Mouse (Mus musculus) small intestine, adult 2 months (tissue): ENCODE data around the gene Drosha.

ENCODE experiments used
- CTCF ChIP-seq: fragments of 200-500 bp; IDR thresholded peaks from 2 replicates; pipeline ENCODE4 v1.5.1; 2012; ENCODE audit warnings: low read depth, mild to moderate bottlenecking, control low read depth, inconsistent platforms, low read length, moderate library complexity, mixed read lengths; ENCODE audit not compliant: insufficient replicate concordance, insufficient read length; ENCODE audit errors: extremely low read depth
- POLR2A ChIP-seq: fragments of 200-500 bp; IDR thresholded peaks from 2 replicates; pipeline ENCODE4 v1.6.1; 2012; ENCODE audit warnings: low read depth, mild to moderate bottlenecking, control low read depth, inconsistent platforms, low read length, moderate library complexity

GRCm38 (mm10) chr15:12865595-12866314, 41.1 kb downstream of the Drosha start:
- TF ChIP-seq CTCF (no peak), POLR2A (no peak)
